Mouse (Mus musculus): ENCODE results near the gene Tceal7.

Gene Tceal7

GRCm38 (mm10) chrX:136275386-136275785, 60.8 kb downstream of the Tceal7 start:
- no peak for DNase-seq (ENCODE audit: low read depth, low spot score)
- Histone ChIP-seq H3K36me3 (ENCODE audit: control insufficient read depth, insufficient read depth, low read length, poor library complexity, severe bottlenecking) (no peaks in the 10 kb centered on the region), H3K27me3 (ENCODE audit: control insufficient read depth, insufficient read depth, low read length, poor library complexity, severe bottlenecking) (no peaks in the 10 kb centered on the region; the same call in 1 of the 2 replicates)

All from splenic B cell, adult 2 months (primary cell).